Mouse (Mus musculus): ENCODE measurements around the gene Fam111a. TPM values are rescaled to one million over a fixed set of nuclear protein-coding genes. Genes with fewer than 3 reads are reported as not detected.

Fam111a gene
- polyA plus RNA-seq, 1 experiment from 2014 or later = 23.5 TPM

DNA sequence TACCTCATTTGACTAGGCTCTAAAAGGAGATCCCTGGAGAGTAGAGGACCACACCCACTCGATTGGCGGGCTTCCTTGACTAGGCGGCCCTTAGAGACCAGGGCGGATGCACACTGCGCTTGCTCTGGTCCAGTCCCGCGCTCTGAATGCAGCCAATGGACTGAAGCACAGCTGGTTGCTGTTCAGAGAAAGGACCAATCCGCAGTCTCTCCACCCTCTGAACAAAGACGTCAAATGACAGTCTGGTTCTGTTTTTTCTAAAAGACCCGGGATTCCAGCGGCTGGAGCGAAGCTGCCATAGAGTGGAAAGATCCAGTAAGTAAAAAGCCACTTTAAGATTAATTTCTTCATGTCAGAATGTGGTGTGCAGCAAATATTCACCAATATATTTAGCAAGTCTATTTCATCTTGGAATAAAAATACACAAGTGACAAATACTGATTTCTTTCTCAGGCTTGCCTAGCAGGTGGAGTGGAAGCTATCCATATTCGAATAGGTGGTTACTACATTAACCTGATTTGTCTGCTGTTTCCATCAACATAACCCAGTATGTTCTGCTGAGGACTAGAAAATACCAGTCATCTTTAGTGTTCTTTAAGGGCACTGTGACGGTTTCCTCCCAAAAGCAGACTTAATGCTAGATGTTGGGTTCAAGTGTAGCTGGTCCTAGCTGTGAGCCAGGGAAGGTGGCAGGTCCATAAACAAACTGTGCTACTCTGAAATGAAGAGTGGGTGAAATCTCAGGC lies 27.9 kb downstream of the Fam111a start:
- peak overlapping the region; percentile 65 for H3K9ac ChIP-seq (ENCODE audit: low read length)
- H3K27ac ChIP-seq (ENCODE audit: low read length) = peak overlapping the region; percentile 64
- H3K36me3 ChIP-seq (ENCODE audit: control insufficient read depth, insufficient read depth, low read length) = no peaks in the 10 kb centered on the region
- H3K27me3 ChIP-seq (ENCODE audit: control insufficient read depth, insufficient read depth, low read length) = no peaks in the 10 kb centered on the region
- peak overlapping the region; percentile 45 for H3K4me3 ChIP-seq (replicated peaks; ENCODE audit: low read length)
- peaks cover 4% of the 10 kb centered on the region; the same call in 1 of the 2 replicates for H3K4me1 ChIP-seq (ENCODE audit: control insufficient read depth, insufficient read depth, low read length)
- WGBS = 6% methylated on average over 14 of the region's 14 CpGs
- H3K4me2 ChIP-seq (ENCODE audit: low read depth, low read length) = peak overlapping the region; percentile 58
- ATAC-seq (ENCODE audit: insufficient read depth, low FRiP score) = peak; percentile 98
- H3K9me3 ChIP-seq (replicated peaks; ENCODE audit: control insufficient read depth, low read length) = no peaks in the 10 kb centered on the region

DNA sequence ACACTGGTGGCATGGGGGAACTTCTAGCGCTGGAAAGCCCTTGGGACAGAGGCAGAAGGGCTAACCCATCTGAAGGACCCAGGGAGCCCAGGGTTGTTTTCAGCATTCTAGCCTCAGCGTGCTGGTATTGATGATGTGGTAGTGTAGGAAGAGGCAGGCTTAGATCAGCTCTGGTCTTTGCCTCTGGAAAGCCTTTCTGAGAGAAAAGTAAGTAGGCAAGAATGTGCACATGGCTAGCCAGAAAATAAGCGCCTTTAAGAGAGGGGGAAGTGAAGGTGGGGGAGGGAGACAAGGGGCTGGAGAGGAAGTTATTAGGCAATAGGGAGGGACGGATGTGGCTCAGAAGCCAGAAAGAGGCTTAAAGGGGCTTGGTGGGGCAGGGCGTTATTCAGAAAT lies 28.5 kb downstream of the Fam111a start:
- 12% methylated on average over 5 of the region's 5 CpGs for WGBS
- peak overlapping the region; percentile 43 for H3K27ac ChIP-seq (ENCODE audit: low read length)
- H3K4me1 ChIP-seq (ENCODE audit: control insufficient read depth, insufficient read depth, low read length) = peaks cover 4% of the 10 kb centered on the region; the same call in 1 of the 2 replicates
- H3K36me3 ChIP-seq (ENCODE audit: control insufficient read depth, insufficient read depth, low read length) = no peaks in the 10 kb centered on the region
- H3K9ac ChIP-seq (ENCODE audit: low read length) = peak overlapping the region; percentile 65
- H3K27me3 ChIP-seq (ENCODE audit: control insufficient read depth, insufficient read depth, low read length) = no peaks in the 10 kb centered on the region
- H3K9me3 ChIP-seq (replicated peaks; ENCODE audit: control insufficient read depth, low read length) = no peaks in the 10 kb centered on the region
- peak overlapping the region; percentile 45 for H3K4me3 ChIP-seq (replicated peaks; ENCODE audit: low read length)
- H3K4me2 ChIP-seq (ENCODE audit: low read depth, low read length) = peak overlapping the region; percentile 58
- no peak for ATAC-seq (ENCODE audit: insufficient read depth, low FRiP score)

DNA sequence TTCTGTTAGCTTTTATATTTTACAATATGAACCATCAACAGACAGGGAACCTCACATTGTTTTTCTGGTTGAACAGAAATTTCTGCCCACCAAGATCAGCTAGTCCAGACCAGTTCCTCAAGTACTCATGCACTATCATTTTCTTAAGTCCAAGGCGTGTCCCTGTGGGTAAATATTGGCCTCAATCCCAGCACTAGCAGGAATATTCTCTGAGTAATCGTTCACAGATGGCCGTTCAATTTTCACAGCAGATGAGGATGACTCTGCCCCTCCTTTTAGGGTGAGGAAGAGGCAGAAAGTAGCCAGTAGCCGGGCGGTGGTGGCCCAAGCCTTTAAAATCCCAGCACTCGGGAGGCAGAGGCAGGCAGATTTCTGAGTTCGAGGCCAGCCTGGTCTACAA lies 29.6 kb downstream of the Fam111a start:
- no peaks in the 10 kb centered on the region for H3K27me3 ChIP-seq (ENCODE audit: control insufficient read depth, insufficient read depth, low read length)
- H3K36me3 ChIP-seq (ENCODE audit: control insufficient read depth, insufficient read depth, low read length) = no peaks in the 10 kb centered on the region
- peak overlapping the region; percentile 58 for H3K4me2 ChIP-seq (ENCODE audit: low read depth, low read length)
- 64% methylated on average over 7 of the region's 7 CpGs for WGBS
- H3K4me1 ChIP-seq (ENCODE audit: control insufficient read depth, insufficient read depth, low read length) = peaks cover 4% of the 10 kb centered on the region; the same call in 1 of the 2 replicates
- peak overlapping the region; percentile 16; the same call in 1 of the 2 replicates for H3K4me3 ChIP-seq (replicated peaks; ENCODE audit: low read length)
- H3K27ac ChIP-seq (ENCODE audit: low read length) = peak overlapping the region; percentile 49; the same call in 1 of the 2 replicates
- peak overlapping the region; percentile 21; the same call in 1 of the 2 replicates for H3K9ac ChIP-seq (ENCODE audit: low read length)
- no peak for ATAC-seq (ENCODE audit: insufficient read depth, low FRiP score)
- H3K9me3 ChIP-seq (replicated peaks; ENCODE audit: control insufficient read depth, low read length) = no peaks in the 10 kb centered on the region

DNA sequence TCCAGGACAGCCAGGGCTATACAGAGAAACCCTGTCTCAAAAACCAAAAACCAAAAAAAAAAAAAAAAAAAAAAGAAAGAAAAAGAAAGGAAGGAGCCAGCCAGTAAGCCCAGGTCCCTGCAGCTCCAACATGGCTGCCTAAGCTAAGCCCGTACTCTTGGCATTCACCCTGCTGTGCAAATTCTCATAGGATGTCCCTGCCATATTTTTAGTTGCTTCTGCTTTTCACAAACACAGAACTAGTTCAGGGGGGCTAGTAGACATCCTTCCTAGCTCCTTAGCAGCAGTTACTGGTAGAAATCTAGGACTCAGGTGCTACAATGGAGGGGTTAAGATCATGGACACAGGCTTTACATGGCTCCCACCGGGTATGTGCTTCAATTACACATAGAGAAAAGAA lies 30.0 kb downstream of the Fam111a start:
- no peak for ATAC-seq (ENCODE audit: insufficient read depth, low FRiP score)
- WGBS = 79% methylated on average over 2 of the region's 2 CpGs
- H3K9ac ChIP-seq (ENCODE audit: low read length) = no peak overlapping the region

DNA sequence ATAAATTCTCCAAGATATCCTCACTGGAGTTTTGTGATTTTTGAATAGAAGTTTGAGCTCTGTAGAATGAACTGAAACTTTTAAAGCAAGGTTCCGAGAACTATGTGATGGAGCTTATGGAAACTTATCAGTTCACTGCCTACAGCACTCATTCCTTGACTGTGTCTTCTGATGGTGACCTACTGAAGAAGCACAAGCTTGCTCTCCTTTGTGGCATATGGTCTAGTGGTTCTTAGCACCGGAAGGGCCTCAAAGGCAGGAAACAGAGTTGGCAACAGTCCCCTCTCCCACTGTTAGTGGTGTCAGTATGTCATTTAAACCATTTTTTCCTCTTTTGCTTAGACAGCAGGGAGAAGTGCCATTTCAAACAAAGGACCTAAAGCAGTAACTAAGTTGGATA lies 31.1 kb downstream of the Fam111a start:
- Histone ChIP-seq H3K4me2 (ENCODE audit: low read depth, low read length) (no peak overlapping the region), H3K4me1 (ENCODE audit: control insufficient read depth, insufficient read depth, low read length) (peaks cover 4% of the 10 kb centered on the region; the same call in 1 of the 2 replicates), H3K9me3 (replicated peaks; ENCODE audit: control insufficient read depth, low read length) (no peaks in the 10 kb centered on the region), H3K27ac (ENCODE audit: low read length) (no peak overlapping the region), H3K27me3 (ENCODE audit: control insufficient read depth, insufficient read depth, low read length) (no peaks in the 10 kb centered on the region), H3K36me3 (ENCODE audit: control insufficient read depth, insufficient read depth, low read length) (no peaks in the 10 kb centered on the region), H3K9ac (ENCODE audit: low read length) (no peak overlapping the region), H3K4me3 (replicated peaks; ENCODE audit: low read length) (no peak overlapping the region)
- ATAC-seq (ENCODE audit: insufficient read depth, low FRiP score) = no peak
- WGBS = 85% methylated on average over 2 of the region's 2 CpGs

More for the DNA sequence above, 30.0 kb downstream of the Fam111a start:
- no peak overlapping the region for H3K4me3 ChIP-seq (replicated peaks; ENCODE audit: low read length)
- no peaks in the 10 kb centered on the region for H3K36me3 ChIP-seq (ENCODE audit: control insufficient read depth, insufficient read depth, low read length)
- H3K27me3 ChIP-seq (ENCODE audit: control insufficient read depth, insufficient read depth, low read length) = no peaks in the 10 kb centered on the region
- H3K4me1 ChIP-seq (ENCODE audit: control insufficient read depth, insufficient read depth, low read length) = peaks cover 4% of the 10 kb centered on the region; the same call in 1 of the 2 replicates
- H3K9me3 ChIP-seq (replicated peaks; ENCODE audit: control insufficient read depth, low read length) = no peaks in the 10 kb centered on the region
- no peak overlapping the region for H3K27ac ChIP-seq (ENCODE audit: low read length)
- 0 out of 2 replicates have a peak overlapping the region, but pooled peaks have one; percentile 12 for H3K4me2 ChIP-seq (ENCODE audit: low read depth, low read length)

DNA sequence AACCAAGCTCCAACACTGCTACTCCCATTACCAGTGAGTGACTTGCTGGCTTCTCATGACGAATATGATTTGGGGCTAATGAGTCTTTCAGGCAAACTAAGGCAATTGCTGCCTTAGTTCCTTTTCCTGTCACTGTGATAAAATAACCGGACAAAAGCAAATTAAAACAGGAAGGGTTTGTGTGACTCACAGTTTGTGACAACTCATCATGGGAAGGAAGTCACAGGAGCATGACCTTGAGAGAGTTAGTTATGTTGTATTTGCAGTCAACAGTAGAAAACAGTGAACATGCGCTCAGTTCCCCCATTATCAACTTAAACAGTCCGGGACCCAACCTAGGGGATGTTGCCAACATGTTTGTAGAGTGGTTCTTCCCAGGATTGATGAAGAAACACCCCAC lies 39.8 kb downstream of the Fam111a start:
- ATAC-seq (ENCODE audit: insufficient read depth, low FRiP score) = no peak

DNA sequence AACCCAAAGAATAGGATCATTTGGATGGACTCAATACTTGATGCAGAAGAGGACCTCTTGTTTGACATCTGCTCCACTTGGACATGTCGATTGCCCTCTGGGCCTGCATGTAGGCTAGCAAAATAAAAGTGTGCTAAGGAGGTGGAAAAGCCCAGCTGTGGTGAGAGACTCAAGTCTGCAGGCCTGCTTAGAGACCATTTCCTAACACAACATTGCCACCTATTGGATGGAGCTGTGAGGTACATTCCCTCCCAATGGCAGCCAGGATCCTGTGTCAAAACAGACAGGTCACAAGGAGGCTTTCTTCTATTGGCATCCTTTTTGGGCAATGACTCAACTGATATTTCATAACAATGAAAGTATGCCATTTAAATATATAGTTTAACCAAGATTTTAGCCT lies 46.4 kb downstream of the Fam111a start:
- Histone ChIP-seq H3K36me3 (ENCODE audit: control insufficient read depth, insufficient read depth, low read length) (no peaks in the 10 kb centered on the region), H3K9ac (ENCODE audit: low read length) (no peak overlapping the region), H3K4me2 (ENCODE audit: low read depth, low read length) (no peak overlapping the region), H3K27me3 (ENCODE audit: control insufficient read depth, insufficient read depth, low read length) (no peaks in the 10 kb centered on the region), H3K4me1 (ENCODE audit: control insufficient read depth, insufficient read depth, low read length) (peaks cover 7% of the 10 kb centered on the region; the same call in 1 of the 2 replicates), H3K9me3 (replicated peaks; ENCODE audit: control insufficient read depth, low read length) (no peaks in the 10 kb centered on the region), H3K4me3 (replicated peaks; ENCODE audit: low read length) (no peak overlapping the region), H3K27ac (ENCODE audit: low read length) (no peak overlapping the region)
- ATAC-seq (ENCODE audit: insufficient read depth, low FRiP score) = no peak
- WGBS = 7% methylated on average over 1 of the region's 1 CpGs

More for the DNA sequence above, 39.8 kb downstream of the Fam111a start:
- WGBS = 66% methylated on average over 4 of the region's 4 CpGs
- no peaks in the 10 kb centered on the region for H3K27me3 ChIP-seq (ENCODE audit: control insufficient read depth, insufficient read depth, low read length)
- no peak overlapping the region for H3K27ac ChIP-seq (ENCODE audit: low read length)
- H3K4me1 ChIP-seq (ENCODE audit: control insufficient read depth, insufficient read depth, low read length) = no peaks in the 10 kb centered on the region
- H3K4me2 ChIP-seq (ENCODE audit: low read depth, low read length) = no peak overlapping the region
- H3K4me3 ChIP-seq (replicated peaks; ENCODE audit: low read length) = no peak overlapping the region
- H3K36me3 ChIP-seq (ENCODE audit: control insufficient read depth, insufficient read depth, low read length) = no peaks in the 10 kb centered on the region
- H3K9me3 ChIP-seq (replicated peaks; ENCODE audit: control insufficient read depth, low read length) = no peaks in the 10 kb centered on the region
- no peak overlapping the region for H3K9ac ChIP-seq (ENCODE audit: low read length)

DNA sequence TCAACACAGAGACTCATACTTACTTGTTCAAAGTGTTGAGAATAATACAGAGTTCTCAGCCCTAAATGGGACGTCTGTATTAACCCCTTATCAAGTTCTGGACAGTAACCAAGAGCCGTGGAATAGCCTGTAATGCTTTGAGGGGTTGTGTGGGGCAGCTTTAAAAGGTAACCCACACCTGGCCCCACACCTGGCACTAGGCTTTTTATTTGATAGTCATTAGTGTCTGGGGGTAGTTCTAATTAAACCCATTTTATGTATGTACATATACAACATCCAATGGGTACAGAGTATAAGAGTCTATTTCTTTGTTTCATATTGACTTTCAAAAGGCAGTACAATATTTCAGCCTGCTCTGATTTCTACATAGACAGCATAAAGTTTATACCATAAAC lies 49.6 kb downstream of the Fam111a start:
- Histone ChIP-seq H3K9me3 (replicated peaks; ENCODE audit: control insufficient read depth, low read length) (no peaks in the 10 kb centered on the region), H3K4me1 (ENCODE audit: control insufficient read depth, insufficient read depth, low read length) (peaks cover 9% of the 10 kb centered on the region; the same call in 1 of the 2 replicates), H3K4me2 (ENCODE audit: low read depth, low read length) (peak overlapping the region; percentile 96; the same call in 1 of the 2 replicates), H3K9ac (ENCODE audit: low read length) (no peak overlapping the region), H3K4me3 (replicated peaks; ENCODE audit: low read length) (peak overlapping the region; percentile 71; the same call in 1 of the 2 replicates), H3K27me3 (ENCODE audit: control insufficient read depth, insufficient read depth, low read length) (no peaks in the 10 kb centered on the region), H3K36me3 (ENCODE audit: control insufficient read depth, insufficient read depth, low read length) (no peaks in the 10 kb centered on the region), H3K27ac (ENCODE audit: low read length) (no peak overlapping the region)
- WGBS = 51% methylated on average over 2 of the region's 2 CpGs
- no peak for ATAC-seq (ENCODE audit: insufficient read depth, low FRiP score)

DNA sequence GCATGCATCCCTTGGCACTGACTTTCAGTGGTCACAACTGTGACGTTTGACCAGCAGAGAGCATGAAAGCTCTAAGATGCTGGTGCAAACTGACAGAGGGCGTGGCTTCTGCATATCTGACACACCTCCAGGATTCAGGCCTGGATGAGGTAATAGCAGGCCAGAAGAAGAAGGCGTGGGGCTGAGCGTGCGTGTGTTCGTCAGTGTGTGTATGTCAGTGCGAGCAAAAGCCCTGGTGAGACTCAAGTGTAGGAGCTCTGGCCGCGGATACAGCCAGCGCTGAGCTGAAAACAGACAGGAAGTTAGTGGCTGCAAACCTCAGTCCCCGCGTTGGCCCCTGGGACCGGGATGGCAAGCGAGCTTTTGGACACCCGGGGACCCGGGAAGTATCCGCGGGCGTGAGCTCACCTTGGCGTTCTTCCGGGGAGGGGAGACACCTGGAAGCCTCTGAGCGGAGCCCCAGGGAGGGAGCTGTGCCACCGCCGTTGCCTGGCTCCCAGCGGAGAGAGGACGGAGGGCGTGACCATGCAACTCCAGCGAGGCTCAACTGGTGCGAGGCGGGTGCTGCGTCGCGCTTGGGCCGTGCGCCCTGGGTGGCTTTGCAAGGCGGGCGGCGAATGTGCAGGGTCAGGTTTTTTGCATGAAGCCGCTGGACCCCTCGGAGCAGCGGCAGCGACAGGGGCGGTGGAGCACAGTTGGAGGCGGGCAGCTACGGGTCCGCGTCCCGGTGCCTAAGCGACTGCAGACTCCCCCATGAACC lies 50.2 kb downstream of the Fam111a start:
- H3K9me3 ChIP-seq (replicated peaks; ENCODE audit: control insufficient read depth, low read length) = no peaks in the 10 kb centered on the region
- peak overlapping the region; percentile 96 for H3K4me2 ChIP-seq (ENCODE audit: low read depth, low read length)
- no peaks in the 10 kb centered on the region for H3K36me3 ChIP-seq (ENCODE audit: control insufficient read depth, insufficient read depth, low read length)
- peak overlapping the region; percentile 82 for H3K27ac ChIP-seq (ENCODE audit: low read length)
- peak; percentile 93 for ATAC-seq (ENCODE audit: insufficient read depth, low FRiP score)
- under 1% methylated on average over 49 of the region's 49 CpGs for WGBS
- H3K4me1 ChIP-seq (ENCODE audit: control insufficient read depth, insufficient read depth, low read length) = peaks cover 9% of the 10 kb centered on the region; the same call in 1 of the 2 replicates
- H3K9ac ChIP-seq (ENCODE audit: low read length) = peak overlapping the region; percentile 80
- no peaks in the 10 kb centered on the region for H3K27me3 ChIP-seq (ENCODE audit: control insufficient read depth, insufficient read depth, low read length)
- H3K4me3 ChIP-seq (replicated peaks; ENCODE audit: low read length) = peak overlapping the region; percentile 71
